Mouse (Mus musculus): ENCODE measurements around the gene Uba5. TPM values are rescaled to one million over a fixed set of nuclear protein-coding genes. Genes with fewer than 3 reads are reported as not detected.

Gene Uba5
- polyA plus RNA-seq, 1 experiment from 2014 or later, result 68.0 TPM

DNA sequence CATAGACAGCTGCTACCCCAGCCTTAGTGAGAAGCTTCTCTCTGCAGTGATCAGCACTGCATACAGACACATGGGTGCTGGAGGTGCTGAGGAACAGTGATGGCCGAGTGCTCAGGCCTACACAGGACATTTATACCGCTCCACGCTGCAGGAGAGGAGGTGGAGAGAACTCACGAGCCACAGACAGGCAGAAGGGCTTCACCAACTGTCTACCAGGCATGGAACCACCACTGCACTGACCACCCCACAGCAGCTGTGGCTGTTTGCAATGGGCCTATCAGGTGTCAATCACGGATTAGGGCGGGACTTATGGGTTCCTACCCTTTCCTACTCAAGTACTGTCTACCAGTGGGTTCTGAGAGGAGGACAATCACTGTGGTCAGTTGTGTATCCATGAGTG is 11.9 kb downstream of the Uba5 start:
- 97% methylated on average over 6 of the region's 6 CpGs for WGBS
- no peak overlapping the region for H3K9ac ChIP-seq (replicated peaks)
- no peaks in the 10 kb centered on the region for H3K27me3 ChIP-seq (replicated peaks)
- no peak overlapping the region for H3K27ac ChIP-seq (replicated peaks)
- H3K36me3 ChIP-seq, result peaks cover 94% of the 10 kb centered on the region
- H3K4me2 ChIP-seq, result no peak overlapping the region
- H3K4me1 ChIP-seq, result no peaks in the 10 kb centered on the region
- H3K9me3 ChIP-seq (replicated peaks), result no peaks in the 10 kb centered on the region
- ATAC-seq (ENCODE audit: low FRiP score), result no peak
- no peak overlapping the region for H3K4me3 ChIP-seq (replicated peaks)

DNA sequence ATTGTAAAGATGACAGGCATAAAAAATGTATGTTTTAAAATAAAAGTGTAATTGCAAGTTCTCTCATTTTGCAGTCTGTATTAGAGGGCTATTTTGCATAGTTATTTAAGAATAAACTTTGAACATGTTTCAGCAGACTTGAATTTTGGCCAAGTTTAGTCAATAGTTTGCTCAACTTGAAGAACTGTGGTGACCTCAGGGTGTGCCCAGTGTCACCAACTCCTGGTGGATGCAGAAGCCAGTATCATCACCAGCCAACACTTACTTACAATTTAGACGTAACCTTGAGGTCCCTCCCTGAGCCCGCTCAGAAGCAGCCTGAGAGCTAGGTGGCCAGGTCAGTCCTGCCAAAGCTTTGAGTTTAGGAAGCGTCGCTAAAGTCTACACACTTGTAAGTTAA is 19.3 kb downstream of the Uba5 start:
- Histone ChIP-seq H3K4me3 (replicated peaks) (no peak overlapping the region), H3K4me1 (no peaks in the 10 kb centered on the region), H3K36me3 (peaks cover 45% of the 10 kb centered on the region), H3K27me3 (replicated peaks) (no peaks in the 10 kb centered on the region), H3K4me2 (no peak overlapping the region), H3K9ac (replicated peaks) (no peak overlapping the region), H3K27ac (replicated peaks) (no peak overlapping the region), H3K9me3 (replicated peaks) (no peaks in the 10 kb centered on the region)
- no peak for ATAC-seq (ENCODE audit: low FRiP score)
- WGBS, result 89% methylated on average over 4 of the region's 4 CpGs

DNA sequence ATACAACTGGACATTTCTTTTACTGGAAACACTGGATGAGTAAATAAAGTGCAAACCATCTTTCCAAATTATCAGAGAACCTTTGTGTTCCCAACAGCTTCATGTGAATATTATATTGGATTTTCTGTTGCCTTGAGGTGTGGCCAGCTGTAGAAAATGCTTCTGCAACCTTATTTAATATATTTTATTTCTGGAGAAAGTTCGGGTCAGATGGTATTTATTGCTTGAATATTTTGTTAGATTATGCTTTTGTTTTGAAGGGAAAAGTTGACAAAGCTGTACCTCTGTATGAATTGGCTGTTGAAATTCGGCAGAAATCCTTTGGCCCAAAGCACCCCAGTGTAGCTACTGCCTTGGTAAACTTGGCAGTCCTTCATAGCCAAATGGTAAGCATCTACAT is 22.6 kb downstream of the Uba5 start, which contains the start of gene Gm28305:
Gm28305 (plus strand) TSS at position 301 of the 400 bp plus-strand sequence.
- no peaks in the 10 kb centered on the region for H3K9me3 ChIP-seq (replicated peaks)
- no peak within 1 kb of the TSS for H3K27ac ChIP-seq (replicated peaks)
- no peak within 1 kb of the TSS for H3K9ac ChIP-seq (replicated peaks)
- ATAC-seq (ENCODE audit: low FRiP score), result no peak
- H3K36me3 ChIP-seq, result peaks cover 25% of the 10 kb centered on the region
- H3K27me3 ChIP-seq (replicated peaks), result no peaks in the 10 kb centered on the region
- 73% methylated on average over 2 of the region's 2 CpGs for WGBS
- H3K4me1 ChIP-seq, result no peaks in the 10 kb centered on the region
- H3K4me3 ChIP-seq (replicated peaks), result no peak within 1 kb of the TSS
- H3K4me2 ChIP-seq, result no peak within 1 kb of the TSS

DNA sequence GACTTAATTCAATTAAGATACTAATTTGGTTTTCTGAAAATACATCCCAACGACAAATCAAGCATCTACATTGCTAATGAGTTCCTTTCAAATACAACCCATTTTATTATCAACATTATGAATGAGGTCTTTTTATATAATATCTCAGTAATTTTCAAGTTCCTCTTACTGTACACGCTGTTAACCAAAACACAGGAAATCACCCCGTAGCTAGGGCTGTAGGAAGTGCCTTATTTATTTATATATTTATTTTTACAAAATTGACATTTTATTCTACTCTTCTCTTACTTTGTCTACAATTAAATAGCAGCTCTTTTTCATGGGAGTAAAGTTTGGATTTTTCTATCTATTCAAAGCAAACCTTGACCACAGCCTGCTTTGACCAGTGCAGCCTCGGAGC is 23.2 kb downstream of the Uba5 start:
- Histone ChIP-seq H3K9ac (replicated peaks) (no peak overlapping the region), H3K4me3 (replicated peaks) (no peak overlapping the region), H3K4me1 (peaks cover 4% of the 10 kb centered on the region), H3K27me3 (replicated peaks) (no peaks in the 10 kb centered on the region), H3K27ac (replicated peaks) (no peak overlapping the region), H3K4me2 (no peak overlapping the region), H3K36me3 (peaks cover 22% of the 10 kb centered on the region), H3K9me3 (replicated peaks) (no peaks in the 10 kb centered on the region)
- ATAC-seq (ENCODE audit: low FRiP score), result no peak
- WGBS, result 90% methylated on average over 4 of the region's 4 CpGs

DNA sequence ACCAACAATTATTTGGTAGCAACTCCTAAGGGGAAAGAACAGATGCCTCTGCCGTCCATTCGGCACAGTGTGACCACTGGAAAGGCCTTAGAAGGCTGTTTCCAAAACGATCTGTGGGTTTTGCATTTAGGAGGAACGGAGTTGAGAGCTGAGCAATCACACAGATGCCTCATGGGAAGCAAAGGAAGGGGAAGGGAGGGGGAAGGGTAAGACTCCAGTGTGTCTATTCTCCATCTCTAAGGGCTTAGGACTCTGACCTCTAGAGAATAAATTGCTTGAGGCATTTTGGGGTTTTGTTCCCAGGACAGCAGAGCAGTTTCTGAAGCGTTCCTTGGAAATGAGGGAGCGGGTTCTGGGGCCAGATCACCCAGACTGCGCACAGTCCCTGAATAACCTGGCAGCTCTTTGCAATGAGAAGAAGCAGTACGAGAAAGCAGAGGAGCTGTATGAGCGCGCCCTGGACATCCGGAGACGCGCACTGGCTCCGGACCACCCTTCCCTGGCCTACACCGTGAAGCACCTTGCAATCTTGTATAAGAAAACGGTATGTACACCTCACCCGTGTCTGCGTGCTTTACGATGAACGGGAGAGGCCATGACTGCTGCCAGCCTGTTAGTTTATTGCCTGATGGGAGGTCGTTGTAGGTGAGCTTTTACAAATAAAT is 23.8 kb downstream of the Uba5 start:
- Histone ChIP-seq H3K36me3 (peaks cover 19% of the 10 kb centered on the region), H3K9ac (replicated peaks) (no peak overlapping the region), H3K9me3 (replicated peaks) (no peaks in the 10 kb centered on the region), H3K4me3 (replicated peaks) (no peak overlapping the region), H3K4me2 (no peak overlapping the region), H3K27me3 (replicated peaks) (no peaks in the 10 kb centered on the region), H3K27ac (replicated peaks) (no peak overlapping the region), H3K4me1 (peaks cover 6% of the 10 kb centered on the region)
- no peak for ATAC-seq (ENCODE audit: low FRiP score)
- 92% methylated on average over 21 of the region's 21 CpGs for WGBS

DNA sequence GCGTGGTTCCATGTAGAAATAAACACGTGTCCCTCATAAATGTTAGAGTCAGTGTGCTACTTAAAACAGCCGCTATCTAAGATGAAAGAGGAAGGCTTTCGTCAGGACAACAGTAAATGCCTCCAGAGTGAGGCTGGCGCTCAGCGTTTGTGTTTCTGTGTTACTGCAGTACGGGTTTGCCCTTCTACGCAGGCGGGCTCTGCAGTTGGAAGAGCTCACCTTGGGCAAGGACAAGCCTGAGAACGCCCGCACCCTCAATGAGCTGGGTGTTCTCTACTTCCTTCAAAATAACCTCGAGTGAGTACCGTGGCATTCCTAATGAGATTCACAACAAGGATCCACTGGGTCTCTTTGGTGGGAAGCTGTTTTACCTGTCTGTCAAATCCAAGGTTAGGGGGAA is 24.7 kb downstream of the Uba5 start:
- H3K27ac ChIP-seq (replicated peaks), result no peak overlapping the region
- no peaks in the 10 kb centered on the region for H3K27me3 ChIP-seq (replicated peaks)
- H3K9ac ChIP-seq (replicated peaks), result no peak overlapping the region
- no peak for ATAC-seq (ENCODE audit: low FRiP score)
- no peak overlapping the region for H3K4me3 ChIP-seq (replicated peaks)
- peaks cover 6% of the 10 kb centered on the region for H3K4me1 ChIP-seq
- WGBS, result 94% methylated on average over 13 of the region's 13 CpGs
- no peak overlapping the region for H3K4me2 ChIP-seq
- no peaks in the 10 kb centered on the region for H3K9me3 ChIP-seq (replicated peaks)
- peaks cover 21% of the 10 kb centered on the region for H3K36me3 ChIP-seq

DNA sequence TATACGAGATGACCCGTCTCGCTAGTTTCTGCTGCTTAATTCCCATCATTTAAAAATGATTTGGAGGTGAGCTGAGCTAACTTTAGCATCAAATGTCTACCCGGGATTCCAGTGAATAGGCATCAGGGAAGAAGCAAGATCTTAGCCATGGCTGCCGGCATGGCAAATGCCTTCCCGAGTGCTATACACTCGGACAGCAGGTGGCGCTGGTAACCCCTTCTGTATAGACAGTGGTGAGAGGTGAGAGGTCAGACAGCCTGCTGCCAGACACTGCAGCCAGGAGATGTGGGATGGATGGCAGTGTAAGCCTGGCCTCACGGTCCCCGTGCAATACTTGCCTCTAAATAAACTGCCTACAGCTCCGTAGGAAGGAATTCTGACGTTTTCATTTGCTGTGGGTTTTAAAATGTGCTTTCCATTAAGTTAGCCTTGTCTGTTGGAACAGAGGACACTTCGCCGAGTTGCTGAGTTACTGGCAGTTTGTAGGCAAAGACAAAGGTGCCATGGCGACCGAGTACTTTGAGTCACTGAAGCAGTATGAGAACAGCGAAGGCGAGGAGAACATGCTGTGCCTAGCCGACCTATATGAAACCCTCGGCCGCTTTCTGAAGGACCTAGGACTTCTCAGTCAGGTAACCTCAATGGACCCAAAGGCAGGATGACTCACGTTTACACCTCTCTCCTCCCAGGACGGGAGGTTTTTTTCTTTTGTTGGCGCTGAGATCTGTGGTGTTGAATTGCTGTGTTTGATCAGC is 27.5 kb downstream of the Uba5 start:
- Histone ChIP-seq H3K27me3 (replicated peaks) (no peaks in the 10 kb centered on the region), H3K27ac (replicated peaks) (no peak overlapping the region), H3K4me3 (replicated peaks) (no peak overlapping the region), H3K9me3 (replicated peaks) (no peaks in the 10 kb centered on the region), H3K36me3 (peaks cover 28% of the 10 kb centered on the region), H3K9ac (replicated peaks) (no peak overlapping the region), H3K4me1 (peaks cover 6% of the 10 kb centered on the region), H3K4me2 (no peak overlapping the region; the same call in 1 of the 2 replicates)
- no peak for ATAC-seq (ENCODE audit: low FRiP score)
- WGBS, result 49% methylated on average over 24 of the region's 24 CpGs

DNA sequence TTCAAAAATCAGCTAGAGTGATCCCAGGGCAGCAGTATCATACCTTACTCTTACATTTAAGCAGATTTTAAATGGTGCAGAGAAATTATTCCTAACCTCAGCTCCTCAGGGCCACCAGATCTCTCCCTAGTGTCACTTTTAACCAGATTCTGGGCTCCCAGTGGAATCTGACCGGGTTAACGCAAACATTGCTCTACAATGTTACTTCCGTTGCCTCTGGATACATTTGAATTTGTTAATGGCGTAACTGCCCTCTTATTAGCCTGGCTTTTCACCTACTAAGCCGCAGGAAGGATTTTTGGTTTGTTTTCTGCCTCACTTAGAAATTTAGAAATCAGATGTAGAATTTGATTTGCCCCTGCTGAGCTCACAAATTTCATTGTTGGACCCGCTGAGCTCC is 28.2 kb downstream of the Uba5 start:
- no peak overlapping the region for H3K27ac ChIP-seq (replicated peaks)
- no peak overlapping the region; the same call in 1 of the 2 replicates for H3K4me2 ChIP-seq
- no peak overlapping the region for H3K4me3 ChIP-seq (replicated peaks)
- no peaks in the 10 kb centered on the region for H3K27me3 ChIP-seq (replicated peaks)
- peaks cover 32% of the 10 kb centered on the region for H3K36me3 ChIP-seq
- no peak for ATAC-seq (ENCODE audit: low FRiP score)
- WGBS, result 55% methylated on average over 6 of the region's 6 CpGs
- H3K9ac ChIP-seq (replicated peaks), result no peak overlapping the region
- peaks cover 6% of the 10 kb centered on the region for H3K4me1 ChIP-seq
- no peaks in the 10 kb centered on the region for H3K9me3 ChIP-seq (replicated peaks)

DNA sequence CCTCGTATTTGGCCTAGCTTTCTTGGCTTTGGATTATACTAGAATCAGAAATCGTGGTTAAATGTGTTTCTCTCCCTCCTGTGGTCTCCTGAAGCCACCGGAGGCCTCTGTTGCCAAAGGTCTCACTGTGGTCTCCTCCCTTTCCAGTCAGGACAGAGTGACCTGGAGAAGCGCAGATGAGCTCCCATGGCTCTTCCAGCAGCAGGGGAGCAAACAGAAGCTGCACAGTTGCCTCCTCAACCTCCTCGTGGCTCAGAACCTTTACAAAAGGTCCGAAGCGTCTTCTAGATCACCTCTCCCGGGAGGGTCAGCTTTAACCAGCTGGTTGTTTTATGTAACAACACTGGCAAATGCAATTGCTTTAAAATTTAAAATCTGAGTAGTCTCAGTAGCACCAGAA is 28.7 kb downstream of the Uba5 start:
- no peak overlapping the region for H3K27ac ChIP-seq (replicated peaks)
- peaks cover 31% of the 10 kb centered on the region for H3K36me3 ChIP-seq
- no peaks in the 10 kb centered on the region for H3K9me3 ChIP-seq (replicated peaks)
- 76% methylated on average over 8 of the region's 8 CpGs for WGBS
- ATAC-seq (ENCODE audit: low FRiP score), result no peak
- H3K27me3 ChIP-seq (replicated peaks), result no peaks in the 10 kb centered on the region
- H3K4me1 ChIP-seq, result peaks cover 6% of the 10 kb centered on the region
- H3K4me3 ChIP-seq (replicated peaks), result no peak overlapping the region
- no peak overlapping the region for H3K4me2 ChIP-seq
- no peak overlapping the region for H3K9ac ChIP-seq (replicated peaks)

DNA sequence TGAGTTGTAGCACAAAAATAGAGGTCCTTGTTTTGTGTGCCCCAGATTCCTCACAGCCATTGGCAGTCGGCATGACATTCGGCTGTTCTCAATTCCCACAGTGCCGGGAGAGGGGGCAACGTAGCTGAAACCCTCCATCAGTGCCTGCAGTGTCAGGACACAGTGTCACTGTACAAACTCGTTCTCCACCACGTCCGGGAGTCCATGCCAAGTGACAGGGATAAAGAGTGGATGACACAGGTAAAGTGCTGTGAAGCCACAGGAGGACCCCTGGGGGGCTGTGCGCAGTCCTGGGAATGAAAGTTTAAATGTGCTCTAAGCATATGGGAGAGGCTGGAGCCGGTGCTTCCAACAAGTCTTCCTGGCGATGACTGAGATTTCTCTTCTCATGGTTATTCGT is 33.1 kb downstream of the Uba5 start:
- Histone ChIP-seq H3K4me3 (replicated peaks) (no peak overlapping the region), H3K9ac (replicated peaks) (no peak overlapping the region), H3K27me3 (replicated peaks) (no peaks in the 10 kb centered on the region), H3K36me3 (peaks cover 46% of the 10 kb centered on the region), H3K4me2 (no peak overlapping the region), H3K9me3 (replicated peaks) (no peaks in the 10 kb centered on the region; the same call in 1 of the 2 replicates), H3K4me1 (peaks cover 3% of the 10 kb centered on the region), H3K27ac (replicated peaks) (no peak overlapping the region)
- no peak for ATAC-seq (ENCODE audit: low FRiP score)
- WGBS, result 90% methylated on average over 11 of the region's 11 CpGs

DNA sequence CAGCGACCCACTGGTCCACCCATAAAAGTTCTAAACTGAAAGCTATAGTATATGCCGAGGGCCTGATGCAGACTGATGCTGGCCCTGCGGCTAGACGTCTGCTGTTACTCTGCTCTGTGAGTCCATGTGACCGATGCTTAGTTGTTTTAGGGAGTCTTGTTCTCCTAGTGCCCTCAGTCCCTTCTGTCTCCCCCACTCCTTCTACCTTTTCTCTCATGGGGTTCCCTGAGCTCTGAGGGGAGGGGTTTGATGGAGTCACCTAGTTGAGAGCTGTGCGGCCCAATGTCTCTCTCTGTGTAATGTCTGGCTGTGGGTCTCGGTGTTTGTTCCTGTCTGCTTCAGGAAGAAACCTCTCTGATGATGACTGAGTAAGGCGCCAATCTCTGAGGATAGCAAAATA is 35.7 kb downstream of the Uba5 start:
- H3K36me3 ChIP-seq, result peaks cover 49% of the 10 kb centered on the region

DNA sequence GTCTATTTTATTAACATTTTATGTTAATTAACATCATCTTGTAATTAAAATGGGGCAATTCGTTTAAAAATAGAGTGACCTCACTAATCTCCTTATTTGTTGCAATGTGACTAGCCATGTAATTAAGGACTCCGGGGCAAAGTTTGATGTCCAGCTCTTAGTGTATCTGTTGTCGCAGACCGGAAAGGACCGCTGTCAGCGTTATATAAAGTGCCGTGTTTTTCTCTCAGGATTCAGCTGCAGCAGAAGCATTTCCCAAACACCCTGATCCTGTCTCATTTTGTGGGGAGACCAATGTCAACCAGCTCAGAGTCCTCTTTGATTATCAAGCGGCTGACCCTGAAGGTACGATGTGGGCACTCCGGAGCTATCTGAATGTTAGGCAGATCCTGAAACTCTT is 41.9 kb downstream of the Uba5 start:
- Histone ChIP-seq H3K36me3 (peaks cover 53% of the 10 kb centered on the region), H3K4me2 (no peak overlapping the region), H3K9me3 (replicated peaks) (no peaks in the 10 kb centered on the region), H3K4me3 (replicated peaks) (no peak overlapping the region), H3K27ac (replicated peaks) (no peak overlapping the region), H3K9ac (replicated peaks) (no peak overlapping the region), H3K4me1 (no peaks in the 10 kb centered on the region), H3K27me3 (replicated peaks) (no peaks in the 10 kb centered on the region)
- WGBS, result 93% methylated on average over 10 of the region's 10 CpGs
- no peak for ATAC-seq (ENCODE audit: low FRiP score)

More for the DNA sequence above, 35.7 kb downstream of the Uba5 start:
- no peaks in the 10 kb centered on the region for H3K4me1 ChIP-seq
- no peak overlapping the region for H3K4me2 ChIP-seq
- no peak overlapping the region for H3K27ac ChIP-seq (replicated peaks)
- no peak for ATAC-seq (ENCODE audit: low FRiP score)
- H3K9me3 ChIP-seq (replicated peaks), result no peaks in the 10 kb centered on the region; the same call in 1 of the 2 replicates
- no peaks in the 10 kb centered on the region for H3K27me3 ChIP-seq (replicated peaks)
- WGBS, result 97% methylated on average over 8 of the region's 8 CpGs
- H3K9ac ChIP-seq (replicated peaks), result no peak overlapping the region
- H3K4me3 ChIP-seq (replicated peaks), result no peak overlapping the region

Data from neural tube, embryonic 15.5 days (tissue).